Mouse (Mus musculus) kidney, postnatal 0 days (tissue): ENCODE measurements at regions not wholly inside any gene's neighbourhood (a gene's known extent, or its start where the extent isn't known, plus 50 kb on each side); places are given as distances from the start of the nearest gene placed in this dataset.

Experiments
- ATAC-seq: fragments of 200-750 bp; cut with Nextera tagmentation; replicated peaks from 2 replicates; pipeline ENCODE4 v1.8.0; 2017; ENCODE audit warnings: low read depth, moderate number of reproducible peaks, moderate TSS enrichment, moderate library complexity; ENCODE audit not compliant: low FRiP score
- DNase-seq: peaks from one replicate; pipeline ENCODE4 v3.0.0-alpha.2; 2016; ENCODE audit warnings: low spot score
- H3K27ac ChIP-seq: fragments of 300-500 bp; sonication (generic); 2 replicates; pipeline ENCODE4 v1.5.1; 2014; ENCODE audit warnings: mild to moderate bottlenecking
- H3K27me3 ChIP-seq: fragments of 300-500 bp; sonication (generic); 2 replicates; pipeline ENCODE4 v1.6.1; 2014; ENCODE audit warnings: low read length, mixed read lengths; ENCODE audit not compliant: insufficient read depth
- H3K36me3 ChIP-seq: fragments of 300-500 bp; sonication (generic); 2 replicates; pipeline ENCODE4 v1.6.1; 2014; ENCODE audit warnings: low read length, mixed read lengths; ENCODE audit not compliant: insufficient read depth
- H3K4me1 ChIP-seq: fragments of 300-500 bp; sonication (generic); replicated peaks from 2 replicates; pipeline ENCODE4 v1.6.1; 2014; ENCODE audit warnings: antibody characterized with exemption, low read length, mixed read lengths; ENCODE audit not compliant: insufficient read depth
- H3K4me2 ChIP-seq: fragments of 300-500 bp; sonication (generic); 2 replicates; pipeline ENCODE4 v1.6.1; 2014; ENCODE audit warnings: mild to moderate bottlenecking, low read length, moderate library complexity, mixed read lengths
- H3K4me3 ChIP-seq: fragments of 300-500 bp; sonication (generic); replicated peaks from 2 replicates; pipeline ENCODE4 v1.5.1; 2014; ENCODE audit warnings: low read depth, low read length
- H3K9ac ChIP-seq: fragments of 300-500 bp; sonication (generic); 2 replicates; pipeline ENCODE4 v1.6.1; 2014; ENCODE audit warnings: low read depth, low read length
- H3K9me3 ChIP-seq: fragments of 300-500 bp; sonication (generic); replicated peaks from 2 replicates; pipeline ENCODE4 v1.6.1; 2016; ENCODE audit warnings: low read length, inconsistent platforms, mixed read lengths
- CTCF ChIP-seq: IDR thresholded peaks from 2 replicates; pipeline ENCODE4 v1.5.1; 2016; ENCODE audit warnings: antibody characterized with exemption, low read depth, mild to moderate bottlenecking, moderate library complexity
- WGBS: fragments of 180-500 bp; shearing (Covaris S2); extraction: QIAGEN DNeasy Blood & Tissue Kit; methylation state at CpG from one replicate; pipeline ENCODE4 v1.1.7; 2014; 5-methylcytosine and 5-hydroxymethylcytosine counted together

DNA sequence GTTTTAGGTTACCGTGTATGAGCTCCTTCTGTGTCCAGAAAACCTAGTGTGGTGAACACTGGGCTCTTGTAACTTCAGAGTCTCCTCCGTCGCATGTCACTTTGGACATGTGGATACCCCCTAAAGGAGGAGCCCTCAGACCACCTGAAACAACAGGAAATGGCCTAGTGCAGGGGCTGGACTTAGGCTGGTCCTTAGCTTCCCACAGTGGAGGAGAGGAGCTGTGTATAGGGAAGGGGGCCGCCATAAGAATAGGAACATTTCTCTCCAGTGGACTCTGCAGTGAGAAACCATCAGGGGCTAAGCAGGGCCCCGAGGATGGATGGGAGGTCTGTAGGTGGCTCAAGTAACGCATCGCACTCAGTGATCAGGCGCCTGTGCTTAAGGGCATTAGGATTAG lies 165.0 kb upstream of the Sel1l start:
- H3K27ac ChIP-seq, result no peak overlapping the region
- WGBS, result 48% methylated on average over 8 of the region's 8 CpGs

DNA sequence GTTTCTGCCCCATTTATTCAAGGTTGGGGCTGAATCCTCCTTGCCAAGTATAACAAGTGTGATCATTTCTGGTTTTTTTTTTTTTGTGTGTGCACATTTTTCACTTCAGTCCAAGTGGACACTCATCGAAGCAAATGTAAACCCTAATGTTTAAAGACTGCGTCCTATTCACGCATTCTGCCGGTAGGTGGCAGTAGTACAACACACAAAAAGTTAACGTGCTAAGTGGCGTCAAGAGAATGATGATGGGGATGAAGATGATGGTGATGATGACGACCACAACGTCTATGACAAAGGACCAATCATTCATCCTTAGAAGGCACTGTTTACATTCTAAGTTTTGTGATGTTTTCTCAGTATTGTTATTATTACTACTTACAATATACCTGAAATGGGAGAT lies 164.3 kb upstream of the Sel1l start:
- ATAC-seq, result no peak
- Histone ChIP-seq H3K27ac (no peak overlapping the region), H3K27me3 (no peaks in the 10 kb centered on the region), H3K4me3 (no peak overlapping the region), H3K4me1 (no peaks in the 10 kb centered on the region), H3K9ac (no peak overlapping the region), H3K36me3 (no peaks in the 10 kb centered on the region), H3K9me3 (no peaks in the 10 kb centered on the region), H3K4me2 (no peak overlapping the region)
- 7% methylated on average over 8 of the region's 8 CpGs for WGBS
- DNase-seq, result peak; percentile 50
- peak; percentile 86 for TF ChIP-seq CTCF

More for the DNA sequence above, 165.0 kb upstream of the Sel1l start:
- H3K4me2 ChIP-seq, result no peak overlapping the region
- DNase-seq (no peak), ATAC-seq (no peak)
- no peaks in the 10 kb centered on the region for H3K36me3 ChIP-seq
- no peak overlapping the region for H3K4me3 ChIP-seq
- H3K27me3 ChIP-seq, result no peaks in the 10 kb centered on the region
- H3K9me3 ChIP-seq, result no peaks in the 10 kb centered on the region
- TF ChIP-seq CTCF, result no peak
- H3K4me1 ChIP-seq, result no peaks in the 10 kb centered on the region
- H3K9ac ChIP-seq, result no peak overlapping the region

DNA sequence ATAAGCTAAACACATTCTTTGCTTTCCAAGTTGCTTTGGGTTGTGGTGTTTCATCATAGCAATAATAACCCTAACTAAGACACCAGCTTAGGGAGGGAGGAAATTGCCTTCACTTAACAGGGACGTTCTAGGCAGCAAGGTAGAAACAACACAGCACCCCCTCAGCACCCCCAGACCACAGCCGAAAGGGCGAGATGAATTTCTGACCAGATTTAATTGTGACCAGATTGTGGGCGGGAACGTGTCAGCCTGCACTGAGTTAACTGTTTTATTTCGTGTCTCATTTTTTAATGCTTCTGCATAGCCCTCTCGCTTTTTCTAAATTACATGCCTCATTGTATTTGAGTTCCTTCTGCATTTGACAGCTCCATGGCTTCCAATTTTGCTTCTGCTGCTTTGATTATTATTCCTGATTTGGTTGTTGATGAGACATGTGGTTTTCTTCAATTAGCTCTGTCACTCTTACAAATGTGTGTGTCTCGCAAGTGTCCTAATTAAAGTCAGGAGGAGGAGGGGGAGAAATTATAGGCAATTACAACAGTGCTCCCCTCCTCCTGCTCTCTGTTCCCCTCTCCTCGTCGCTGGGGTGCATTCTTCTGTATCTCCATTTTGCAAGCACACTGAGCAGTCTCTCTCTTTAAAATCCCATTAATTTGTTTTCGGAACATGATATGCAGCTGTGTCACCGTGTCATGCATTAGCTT lies 155.6 kb upstream of the Sel1l start:
- Histone ChIP-seq H3K4me1 (no peaks in the 10 kb centered on the region), H3K36me3 (no peaks in the 10 kb centered on the region), H3K4me3 (no peak overlapping the region), H3K9ac (no peak overlapping the region), H3K4me2 (no peak overlapping the region), H3K27ac (no peak overlapping the region), H3K27me3 (no peaks in the 10 kb centered on the region), H3K9me3 (no peaks in the 10 kb centered on the region)
- DNase-seq (peak; percentile 29), ATAC-seq (no peak)
- TF ChIP-seq CTCF, result no peak
- WGBS, result 32% methylated on average over 12 of the region's 12 CpGs

DNA sequence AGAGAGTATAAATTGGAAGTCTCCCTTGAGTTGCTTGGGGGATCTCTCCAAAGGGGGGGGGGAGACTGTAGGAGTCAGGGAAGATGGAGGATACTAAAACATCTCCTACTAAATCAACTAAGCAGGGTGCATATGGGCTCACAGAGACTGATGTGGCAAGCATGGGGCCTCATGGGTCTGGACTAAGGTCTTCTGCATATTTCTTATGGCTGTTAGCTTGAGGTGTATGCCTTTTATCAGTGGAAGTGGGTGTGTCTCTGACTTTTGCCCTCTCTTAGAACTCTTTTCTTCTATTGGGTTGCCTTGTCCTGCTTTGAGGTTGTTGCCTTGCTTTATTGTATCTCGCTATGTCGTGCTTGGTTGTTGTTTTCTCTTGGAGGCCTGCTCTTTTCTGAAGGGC lies 150.1 kb upstream of the Sel1l start:
- Histone ChIP-seq H3K9me3 (no peaks in the 10 kb centered on the region), H3K4me2 (no peak overlapping the region), H3K36me3 (no peaks in the 10 kb centered on the region), H3K27ac (no peak overlapping the region), H3K4me1 (no peaks in the 10 kb centered on the region), H3K4me3 (no peak overlapping the region), H3K27me3 (no peaks in the 10 kb centered on the region), H3K9ac (no peak overlapping the region)
- WGBS, result 82% methylated on average over 2 of the region's 2 CpGs
- TF ChIP-seq CTCF, result no peak
- DNase-seq (no peak), ATAC-seq (no peak)

DNA sequence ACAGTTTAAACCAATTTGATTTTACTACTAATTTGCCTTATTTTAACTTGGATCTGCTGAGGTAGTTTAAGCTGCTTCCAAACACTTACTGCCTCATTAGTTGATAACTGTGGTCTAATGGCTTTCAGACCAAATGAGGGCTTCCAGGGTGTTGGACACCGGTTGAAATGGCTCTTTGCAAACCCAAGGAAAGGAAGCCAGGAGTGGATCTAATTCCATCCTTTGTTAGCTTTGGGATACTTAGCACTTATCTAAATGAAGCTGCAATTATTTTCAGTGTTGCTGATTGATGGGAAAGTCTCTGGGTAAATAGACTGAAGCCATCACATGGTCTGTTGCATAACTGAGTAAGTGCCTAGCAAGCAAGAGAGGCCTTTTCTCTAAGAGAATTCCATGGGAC lies 148.4 kb upstream of the Sel1l start:
- WGBS, result 20% methylated on average over 1 of the region's 1 CpGs
- no peak overlapping the region for H3K27ac ChIP-seq
- ATAC-seq, result no peak

DNA sequence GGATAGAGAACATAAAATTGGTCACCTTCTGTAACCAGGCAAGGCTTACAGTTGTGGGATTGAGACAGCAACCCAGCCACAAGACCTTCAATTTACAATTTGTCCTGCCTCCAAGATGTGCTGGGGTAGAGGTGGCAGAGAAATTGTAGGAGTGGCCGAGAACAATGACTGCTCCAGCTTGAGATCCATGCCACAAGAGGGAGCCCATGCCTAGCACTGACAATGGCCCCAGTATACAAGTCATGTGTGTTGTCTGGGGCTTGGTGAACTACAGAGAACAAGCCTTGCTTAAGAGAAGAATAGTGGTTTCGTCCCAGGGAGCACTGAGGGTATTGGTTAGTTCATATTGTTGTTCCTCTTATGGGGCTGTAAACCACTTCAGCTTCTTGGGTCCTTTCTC lies 146.6 kb upstream of the Sel1l start:
- no peak for ATAC-seq
- no peak overlapping the region for H3K9ac ChIP-seq
- H3K4me1 ChIP-seq, result no peaks in the 10 kb centered on the region
- H3K9me3 ChIP-seq, result no peaks in the 10 kb centered on the region
- no peaks in the 10 kb centered on the region for H3K36me3 ChIP-seq
- DNase-seq, result no peak
- no peak overlapping the region for H3K4me3 ChIP-seq
- no peak overlapping the region for H3K4me2 ChIP-seq
- TF ChIP-seq CTCF, result peak; percentile 20; the same call in 1 of the 2 replicates
- no peak overlapping the region for H3K27ac ChIP-seq
- WGBS, result 61% methylated on average over 2 of the region's 2 CpGs
- H3K27me3 ChIP-seq, result no peaks in the 10 kb centered on the region

More for the DNA sequence above, 148.4 kb upstream of the Sel1l start:
- no peaks in the 10 kb centered on the region for H3K36me3 ChIP-seq
- no peak overlapping the region for H3K9ac ChIP-seq
- H3K27me3 ChIP-seq, result no peaks in the 10 kb centered on the region
- peak; percentile 51 for DNase-seq
- no peak for TF ChIP-seq CTCF
- H3K4me2 ChIP-seq, result no peak overlapping the region
- H3K4me3 ChIP-seq, result no peak overlapping the region
- no peaks in the 10 kb centered on the region for H3K4me1 ChIP-seq
- H3K9me3 ChIP-seq, result no peaks in the 10 kb centered on the region

DNA sequence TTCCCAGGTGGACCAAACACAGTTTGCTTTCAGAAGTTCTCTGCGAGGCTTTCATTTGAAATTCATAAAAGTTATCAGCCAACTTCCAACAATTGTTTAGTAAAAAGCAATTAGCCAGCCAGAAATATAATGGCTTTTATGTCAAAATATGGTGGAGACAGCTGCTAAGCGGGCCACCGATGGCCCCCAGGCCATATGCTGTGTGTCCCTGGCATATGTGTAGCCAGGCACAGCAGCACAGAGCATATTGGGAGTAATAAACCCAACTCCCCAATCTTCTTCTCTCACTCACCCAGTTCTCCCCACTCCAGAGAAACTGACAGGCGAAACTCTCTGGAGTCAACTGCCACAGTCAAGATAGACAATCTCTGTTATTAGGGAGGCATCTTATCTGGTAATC lies 137.5 kb upstream of the Sel1l start:
- Histone ChIP-seq H3K4me1 (no peaks in the 10 kb centered on the region), H3K4me2 (no peak overlapping the region), H3K9me3 (no peaks in the 10 kb centered on the region), H3K27me3 (no peaks in the 10 kb centered on the region), H3K4me3 (no peak overlapping the region), H3K27ac (no peak overlapping the region), H3K9ac (no peak overlapping the region), H3K36me3 (no peaks in the 10 kb centered on the region)
- TF ChIP-seq CTCF, result no peak
- no peak for ATAC-seq
- 91% methylated on average over 4 of the region's 4 CpGs for WGBS
- no peak for DNase-seq
